Mouse (Mus musculus): ENCODE results near the gene Iffo1.

DNA sequence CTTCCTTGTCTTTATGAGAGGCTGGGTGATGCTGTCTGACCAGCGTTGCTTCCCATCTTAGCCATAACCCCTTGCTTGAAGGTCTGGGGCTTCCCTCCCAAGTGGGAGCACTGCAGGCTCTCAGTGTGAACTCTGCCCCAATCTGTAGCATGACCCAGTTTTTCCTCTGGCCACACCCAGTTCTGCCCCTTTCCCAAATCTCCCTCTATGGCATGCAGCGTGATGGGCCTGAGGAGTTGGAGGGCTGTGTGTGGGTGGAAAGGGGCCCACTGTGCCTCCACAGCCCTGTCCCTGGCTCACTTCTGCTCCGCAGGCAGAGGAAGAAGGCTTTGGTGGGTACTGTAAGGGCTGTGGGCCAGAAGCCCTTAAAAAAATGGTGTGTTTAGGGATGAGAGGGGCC is 46.5 kb upstream of the Iffo1 start:
- TF ChIP-seq CTCF (IDR thresholded peaks at IDR 0.05 in 2 of 3, conservative IDR thresholded peaks at IDR 0.05 in 1 of 3; ENCODE audit: control insufficient read depth in 1 of 3, insufficient read depth in 1 of 3, low read depth in 2 of 3, low read length in 3 of 3, poor library complexity in 1 of 3, severe bottlenecking in 1 of 3), result no peak
- TF ChIP-seq ZC3H11A (IDR thresholded peaks at IDR 0.05; ENCODE audit: low read depth, low read length), result no peak
- no peak for TF ChIP-seq MAFK (IDR thresholded peaks at IDR 0.05; ENCODE audit: borderline replicate concordance, low read depth, low read length)
- TF ChIP-seq POLR2AphosphoS2 (IDR thresholded peaks at IDR 0.05; ENCODE audit: low read length), result no peak
- no peak for TF ChIP-seq KAT2A (conservative IDR thresholded peaks at IDR 0.05; ENCODE audit: low read depth, low read length)
- TF ChIP-seq HCFC1 (IDR thresholded peaks at IDR 0.05; ENCODE audit: low read depth, low read length), result no peak
- TF ChIP-seq POLR2A (IDR thresholded peaks at IDR 0.05; ENCODE audit: control insufficient read depth in 1 of 2, insufficient read depth in 1 of 2, low read depth in 1 of 2, low read length in 2 of 2, poor library complexity in 1 of 2), result no peak
- no peak for TF ChIP-seq ZKSCAN1 (IDR thresholded peaks at IDR 0.05; ENCODE audit: low read depth, low read length)
- no peak for TF ChIP-seq EP300 (IDR thresholded peaks at IDR 0.05; ENCODE audit: low read depth in 1 of 2, low read length in 2 of 2)
- TF ChIP-seq NELFE (IDR thresholded peaks at IDR 0.05; ENCODE audit: low read depth, low read length), result no peak
- TF ChIP-seq ELF1 (IDR thresholded peaks at IDR 0.05; ENCODE audit: low read depth, low read length), result no peak
- TF ChIP-seq USF2 (IDR thresholded peaks at IDR 0.05; ENCODE audit: borderline replicate concordance in 1 of 2, insufficient read depth in 1 of 2, low read depth in 1 of 2, low read length in 2 of 2), result no peak
- TF ChIP-seq MYB (IDR thresholded peaks at IDR 0.05; ENCODE audit: low read depth, low read length), result no peak
- TF ChIP-seq RAD21 (IDR thresholded peaks at IDR 0.05; ENCODE audit: low read depth, low read length), result no peak

Measured in MEL (cell line).